Mouse (Mus musculus) CH12.LX (cell line): ENCODE results near the gene Acsl6. TPM values are rescaled to one million over a fixed set of nuclear protein-coding genes. Genes with fewer than 3 reads are reported as not detected.
A peak's percentile ranks its signal among the peaks of the same experiment; 100 is the strongest.

Experiments
- DNase-seq: peaks from one replicate; pipeline ENCODE4 v3.0.0-alpha.2; 2013; ENCODE audit errors: extremely low read depth
- H3K27ac ChIP-seq: 2 replicates; pipeline ENCODE4 v1.5.1; 2012; ENCODE audit warnings: low read depth, mild to moderate bottlenecking, control low read depth, moderate library complexity; ENCODE audit not compliant: insufficient read depth
- H3K27me3 ChIP-seq: replicated peaks from 2 replicates; pipeline ENCODE3; 2012; ENCODE audit warnings: inconsistent platforms
- H3K36me3 ChIP-seq, 2 experiments: replicated peaks in 1 of 2; 2 replicates each; pipeline versions ENCODE3 to v1.6.1; 2012; ENCODE audit warnings: inconsistent platforms in 1 of 2, low read length in 1 of 2, mild to moderate bottlenecking in 1 of 2, mixed read lengths in 1 of 2, moderate library complexity in 1 of 2; ENCODE audit not compliant: control insufficient read depth in 1 of 2, insufficient read depth in 1 of 2
- H3K4me1 ChIP-seq, 2 experiments: 2 replicates each; pipeline ENCODE4 v1.6.1; 2012; ENCODE audit warnings: inconsistent platforms in 1 of 2, moderate library complexity in 1 of 2; ENCODE audit not compliant: insufficient read depth in 2 of 2, control insufficient read depth in 1 of 2
- H3K4me2 ChIP-seq: 2 replicates; pipeline ENCODE4 v1.6.1; 2012; ENCODE audit warnings: low read depth, mild to moderate bottlenecking, control low read depth; ENCODE audit not compliant: poor library complexity, insufficient read depth, severe bottlenecking
- H3K4me3 ChIP-seq, 3 experiments: fragments of 150-350 bp in 1 of 3; sonication (generic) in 1 of 3; replicated peaks in 1 of 3; 2 replicates each; pipeline versions ENCODE3 to v1.5.1; 2011 to 2012; ENCODE audit warnings: low read depth in 2 of 3, low read length in 2 of 3, mild to moderate bottlenecking in 2 of 3, moderate library complexity in 2 of 3, control low read depth in 1 of 3, improper control_type of control experiment in 1 of 3, inconsistent platforms in 1 of 3, mixed read lengths in 1 of 3; ENCODE audit not compliant: poor library complexity in 1 of 3
- H3K79me2 ChIP-seq: replicated peaks from 2 replicates; pipeline ENCODE4 v1.6.1; 2012; ENCODE audit warnings: mild to moderate bottlenecking, moderate library complexity; ENCODE audit not compliant: control insufficient read depth, poor library complexity, insufficient read depth, severe bottlenecking; ENCODE audit errors: extremely low read depth
- H3K9ac ChIP-seq: 2 replicates; pipeline ENCODE4 v1.6.1; 2012; ENCODE audit warnings: low read depth, mild to moderate bottlenecking, control low read depth, moderate library complexity; ENCODE audit not compliant: insufficient read depth
- H3K9me3 ChIP-seq: replicated peaks from 2 replicates; pipeline ENCODE3; 2012; ENCODE audit warnings: low read length, inconsistent platforms, mixed read lengths
- CHD1 ChIP-seq: IDR thresholded peaks from 2 replicates; pipeline ENCODE4 v1.6.1; 2012; ENCODE audit warnings: low read depth, low read length, improper control_type of control experiment, inconsistent platforms
- CHD2 ChIP-seq: IDR thresholded peaks from 2 replicates; pipeline ENCODE4 v1.6.1; 2011; ENCODE audit warnings: low read length, improper control_type of control experiment
- CTCF ChIP-seq, 2 experiments: IDR thresholded peaks in 1 of 2; conservative IDR thresholded peaks in 1 of 2; 2 replicates each; pipeline ENCODE4 v1.5.1; 2011 to 2012; ENCODE audit warnings: low read depth in 2 of 2, low read length in 2 of 2, improper control_type of control experiment in 1 of 2, inconsistent platforms in 1 of 2, mild to moderate bottlenecking in 1 of 2, moderate library complexity in 1 of 2
- ELF1 ChIP-seq: IDR thresholded peaks from 2 replicates; pipeline ENCODE4 v1.6.1; 2014; ENCODE audit warnings: low read depth, mild to moderate bottlenecking, inconsistent platforms, low read length, improper control_type of control experiment
- GABPA ChIP-seq: IDR thresholded peaks from 2 replicates; pipeline ENCODE4 v1.6.1; 2012; ENCODE audit warnings: low read depth, low read length, improper control_type of control experiment, inconsistent platforms; ENCODE audit not compliant: insufficient replicate concordance
- JUN ChIP-seq: IDR thresholded peaks from 2 replicates; pipeline ENCODE4 v1.6.1; 2011; ENCODE audit warnings: low read depth, mild to moderate bottlenecking, low read length, improper control_type of control experiment, moderate library complexity; ENCODE audit not compliant: insufficient read depth
- JUND ChIP-seq: conservative IDR thresholded peaks from 2 replicates; pipeline ENCODE4 v1.6.1; 2011; ENCODE audit warnings: low read depth, low read length, improper control_type of control experiment
- KAT2A ChIP-seq: IDR thresholded peaks from 2 replicates; pipeline ENCODE4 v1.6.1; 2012; ENCODE audit warnings: low read length, improper control_type of control experiment, inconsistent platforms; ENCODE audit not compliant: insufficient replicate concordance
- MAZ ChIP-seq: IDR thresholded peaks from 2 replicates; pipeline ENCODE4 v1.6.1; 2012; ENCODE audit warnings: low read depth, mild to moderate bottlenecking, inconsistent platforms, low read length, improper control_type of control experiment, moderate library complexity
- MYC ChIP-seq: IDR thresholded peaks from 2 replicates; pipeline ENCODE4 v1.6.1; 2011; ENCODE audit warnings: low read depth, mild to moderate bottlenecking, improper control_type of control experiment, low read length
- NELFE ChIP-seq: IDR thresholded peaks from 2 replicates; pipeline ENCODE4 v1.6.1; 2011; ENCODE audit warnings: low read depth, low read length, improper control_type of control experiment
- POLR2A ChIP-seq: IDR thresholded peaks from 2 replicates; pipeline ENCODE4 v1.6.1; 2011; ENCODE audit warnings: low read depth, mild to moderate bottlenecking, improper control_type of control experiment, low read length
- RAD21 ChIP-seq: IDR thresholded peaks from 2 replicates; pipeline ENCODE4 v1.6.1; 2011; ENCODE audit warnings: low read depth, mild to moderate bottlenecking, low read length, improper control_type of control experiment, moderate library complexity
- RCOR1 ChIP-seq: conservative IDR thresholded peaks from 2 replicates; pipeline ENCODE4 v1.6.1; 2012; ENCODE audit warnings: low read depth, mild to moderate bottlenecking, inconsistent platforms, low read length, improper control_type of control experiment
- SMC3 ChIP-seq: IDR thresholded peaks from 2 replicates; pipeline ENCODE4 v1.6.1; 2011; ENCODE audit warnings: low read depth, low read length, improper control_type of control experiment
- TBP ChIP-seq: conservative IDR thresholded peaks from 2 replicates; pipeline ENCODE4 v1.6.1; 2011; ENCODE audit warnings: low read depth, low read length, improper control_type of control experiment
- TCF12 ChIP-seq: IDR thresholded peaks from 2 replicates; pipeline ENCODE4 v1.6.1; 2014; ENCODE audit warnings: low read depth, mild to moderate bottlenecking, inconsistent platforms, low read length, improper control_type of control experiment
- USF1 ChIP-seq: IDR thresholded peaks from 2 replicates; pipeline ENCODE4 v1.6.1; 2014; ENCODE audit warnings: low read depth, mild to moderate bottlenecking, inconsistent platforms, low read length, improper control_type of control experiment
- ZC3H11A ChIP-seq: IDR thresholded peaks from 2 replicates; pipeline ENCODE4 v1.6.1; 2012; ENCODE audit warnings: low read depth, mild to moderate bottlenecking, inconsistent platforms, low read length, improper control_type of control experiment
- dilution Hi-C: fragments of 300-500 bp; cut with MboI; formaldehyde crosslinking; loops from 2 replicates; pipeline ENCODE4 v1.14.3; 2020; ENCODE audit warnings: low sequenced_read_pairs; ENCODE audit not compliant: extremely low pct_unique_long_range_greater_than_20kb, extremely low pct_ligation_motif_present
- in situ Hi-C: fragments of 300-500 bp; cut with MboI; formaldehyde crosslinking; loops from 3 replicates; pipeline ENCODE4 v1.14.3; 2019; ENCODE audit warnings: low sequenced_read_pairs, low pct_ligation_motif_present, low pct_unique_long_range_greater_than_20kb, mixed read lengths
- polyA plus RNA-seq: library from polyadenylated mRNA; unstranded; fragments of >175 nt; gene quantifications from 2 replicates; pipeline ENCODE4 v1.2.1, GENCODE M21; 2012; ENCODE audit warnings: low read depth; ENCODE audit not compliant: insufficient read length
- total RNA-seq, 2 experiments: library from RNA; depleted of rRNA; stranded (reverse); fragments of 300-350 nt in 1 of 2; fragments of >200 nt in 1 of 2; gene quantifications; 2 replicates each; pipeline ENCODE4 v1.2.3; 2012 to 2014

The Acsl6 gene
- total and polyA plus RNA-seq, 3 experiments, result 74.1 to 222 (median 96.9) TPM

GRCm38 (mm10) chr11:54298777-54299176 lies 4.8 kb upstream of the Acsl6 start:
- H3K27me3 ChIP-seq, result no peaks in the 10 kb centered on the region
- no peak overlapping the region for H3K4me3 ChIP-seq
- peaks cover 38 to 78% of the 10 kb centered on the region in 2 experiments for H3K4me1 ChIP-seq
- no peak overlapping the region for H3K9ac ChIP-seq
- H3K27ac ChIP-seq, result no peak overlapping the region
- no peaks in the 10 kb centered on the region for H3K36me3 ChIP-seq
- no peak for DNase-seq
- dilution Hi-C loops, result no loop called here
- TF ChIP-seq ZC3H11A (no peak), MYC (no peak), KAT2A (no peak), JUN (no peak), NELFE (no peak), TBP (no peak), CHD2 (no peak), CHD1 (no peak), ELF1 (no peak), MAZ (no peak), JUND (no peak), RCOR1 (no peak), RAD21 (peak; percentile 17), USF1 (no peak), GABPA (no peak), SMC3 (peak; percentile 29; the same call in 1 of the 2 replicates), CTCF (conservative IDR thresholded peaks at IDR 0.05 in 1 of 2, IDR thresholded peaks at IDR 0.05 in 1 of 2; ENCODE audit: low read depth in 2 of 2, low read length in 2 of 2) (peak; percentile 17 to 50; a peak in 2 of 4 replicates)
- in situ Hi-C loops, result no loop called here
- H3K79me2 ChIP-seq, result no peaks in the 10 kb centered on the region
- peaks cover 5% of the 10 kb centered on the region for H3K9me3 ChIP-seq
- H3K4me2 ChIP-seq, result no peak overlapping the region

- no peaks in the 10 kb centered on the region for H3K27me3 ChIP-seq
- no peak for DNase-seq
- no peak overlapping the region for H3K4me3 ChIP-seq
- peaks cover 0 to 3% of the 10 kb centered on the region in 2 experiments for H3K36me3 ChIP-seq
- H3K27ac ChIP-seq, result no peak overlapping the region
- in situ Hi-C loops (loop anchor here (5.0 to 25.0 kb wide), 3 partner anchors 35 to 360 kb away; partner anchors contain the start of genes Fnip1 and Il3), dilution Hi-C loops (no loop called here)
- H3K79me2 ChIP-seq, result peaks cover 20% of the 10 kb centered on the region
- no peak overlapping the region for H3K9ac ChIP-seq
- TF ChIP-seq TBP (no peak), JUN (no peak), ELF1 (no peak), POLR2A (no peak), CHD2 (no peak), NELFE (no peak), TCF12 (no peak), JUND (no peak)
- no peak overlapping the region for H3K4me2 ChIP-seq
- peaks cover 17 to 68% of the 10 kb centered on the region in 2 experiments for H3K4me1 ChIP-seq
- peaks cover 5% of the 10 kb centered on the region for H3K9me3 ChIP-seq
These were observed 1.6 kb upstream of the Acsl6 start for GRCm38 (mm10) chr11:54301994-54302393.
